In genomic region chr6:54594469-54595329, GRCm38 (mm10) we compare ENCODE assay signal across 8 mouse cellular contexts. TPM values are rescaled to one million over a fixed set of nuclear protein-coding genes. Genes with fewer than 3 reads are reported as not detected.
DNase-seq lines count a peak whose midpoint lies in the region.

Gene Plekha8 (plus strand): TSS chr6:54595111.

- H3K4me1 ChIP-seq in megakaryocyte, embryonic 14.5 days = peaks cover 23% of the 10 kb centered on the region

- intact Hi-C loops in gastrocnemius, postnatal 14 days (cut with DNase I; ENCODE audit: low total_unique reads) = no loop called here

- H3K27me3 ChIP-seq in megakaryocyte, embryonic 14.5 days (replicated peaks) = peaks cover 45% of the 10 kb centered on the region

- peak within 1 kb of the TSS; percentile 94 for H3K4me3 ChIP-seq in megakaryocyte, embryonic 14.5 days (replicated peaks)

- no peaks in the 10 kb centered on the region for H3K36me3 ChIP-seq in megakaryocyte, embryonic 14.5 days (replicated peaks; ENCODE audit: low read length)

- H3K9me3 ChIP-seq in megakaryocyte, embryonic 14.5 days = no peaks in the 10 kb centered on the region

- DNase-seq in adrenal gland, adult 18-20 months (ENCODE audit: low spot score in 2 of 2) = peak; percentile 94 to 95
- peak; percentile 92 for DNase-seq in embryo, embryonic 10.5 days (ENCODE audit: low spot score)
- DNase-seq in gastrocnemius, postnatal 14 days = peak; percentile 94
- DNase-seq in induced T-regulatory cell, adult 2 months (ENCODE audit: low read depth) = peak; percentile 76
- DNase-seq in left cerebral cortex, adult 9 months (ENCODE audit: low spot score in 2 of 2) = peak; percentile 66 to 89
- peak; percentile 94 for DNase-seq in right cerebral cortex, postnatal 10 days (ENCODE audit: low spot score in 2 of 2)
- DNase-seq in urinary bladder, postnatal 14 days (ENCODE audit: low spot score) = peak; percentile 92

RNA-seq across cellular contexts. Expression of gene Plekha8, which starts in this region (rescaled TPM):
- 10 to 100 TPM; 17.1 to 21.8 TPM for total RNA-seq in adrenal gland, adult 18-20 months (2021)
- total RNA-seq in gastrocnemius, postnatal 14 days (2021) = 1 to 10 TPM; 4.7 to 6.2 TPM
- polyA plus RNA-seq in megakaryocyte, embryonic 14.5 days (2012; ENCODE audit: insufficient read depth, low replicate concordance) = 0.35 and 0.88 TPM in 2 replicates

Comparison
In these comparisons a context has a peak if more than half of its experiments do, and no peak if none do; other contexts are left out.
1. Peak in every context shown above with its lines: DNase-seq and H3K4me3 ChIP-seq.